19 mouse cellular contexts compared by ENCODE assay signal in genomic region chr11:24129358-24130185, GRCm38 (mm10). TPM values are rescaled to one million over a fixed set of nuclear protein-coding genes. Genes with fewer than 3 reads are reported as not detected.
DNase-seq lines count a peak whose midpoint lies in the region; ATAC-seq lines count a peak whose summit lies in the region.
"Had no signal": no experiment of that assay in that cellular context is flagged by ENCODE, and none has a peak within 500 bp of the region (broad histone marks: within the 10 kb centered on the region; RNA-seq: fewer than 3 reads in every experiment).

No protein-coding gene starts in this region.

- no peak overlapping the region for H3K4me3 ChIP-seq in midbrain, embryonic 14.5 days (replicated peaks; ENCODE audit: low read depth, low read length)
- no peak overlapping the region for H3K4me3 ChIP-seq in midbrain, embryonic 15.5 days
- H3K4me3 ChIP-seq in intestine, embryonic 16.5 days (ENCODE audit: low read length) = no peak overlapping the region
- H3K4me3 ChIP-seq in hindbrain, embryonic 12.5 days = no peak overlapping the region
- H3K4me3 ChIP-seq: forebrain, embryonic 15.5 days; limb, embryonic 15.5 days had no signal

- H3K9ac ChIP-seq in midbrain, embryonic 14.5 days (replicated peaks; ENCODE audit: low read length) = no peak overlapping the region
- H3K9ac ChIP-seq in midbrain, embryonic 15.5 days = no peak overlapping the region
- no peak overlapping the region for H3K9ac ChIP-seq in intestine, embryonic 16.5 days (ENCODE audit: low read depth, low read length)
- no peak overlapping the region for H3K9ac ChIP-seq in hindbrain, embryonic 12.5 days
- H3K9ac ChIP-seq: forebrain, embryonic 15.5 days; limb, embryonic 15.5 days had no signal

- no peaks in the 10 kb centered on the region for H3K36me3 ChIP-seq in midbrain, embryonic 14.5 days (ENCODE audit: control insufficient read depth, insufficient read depth, low read length)
- no peaks in the 10 kb centered on the region for H3K36me3 ChIP-seq in midbrain, embryonic 15.5 days (replicated peaks)
- H3K36me3 ChIP-seq in intestine, embryonic 16.5 days (ENCODE audit: control insufficient read depth, insufficient read depth, low read length) = no peaks in the 10 kb centered on the region
- H3K36me3 ChIP-seq in hindbrain, embryonic 12.5 days = peaks cover 4% of the 10 kb centered on the region; the same call in 1 of the 2 replicates
- H3K36me3 ChIP-seq: limb, embryonic 15.5 days had no signal

- H3K27ac ChIP-seq in midbrain, embryonic 14.5 days (replicated peaks; ENCODE audit: low read depth, low read length) = 0 out of 2 replicates have a peak overlapping the region, but pooled peaks have one; percentile 13
- H3K27ac ChIP-seq in midbrain, embryonic 15.5 days = no peak overlapping the region
- no peak overlapping the region for H3K27ac ChIP-seq in intestine, embryonic 16.5 days (ENCODE audit: low read length)
- H3K27ac ChIP-seq in hindbrain, embryonic 12.5 days = no peak overlapping the region
- H3K27ac ChIP-seq: forebrain, embryonic 15.5 days; limb, embryonic 15.5 days had no signal

- H3K4me2 ChIP-seq in midbrain, embryonic 14.5 days (ENCODE audit: low read length) = no peak overlapping the region
- no peak overlapping the region for H3K4me2 ChIP-seq in midbrain, embryonic 15.5 days
- no peak overlapping the region for H3K4me2 ChIP-seq in intestine, embryonic 16.5 days (ENCODE audit: low read depth, low read length)
- H3K4me2 ChIP-seq in hindbrain, embryonic 12.5 days (replicated peaks) = no peak overlapping the region
- H3K4me2 ChIP-seq: forebrain, embryonic 15.5 days; limb, embryonic 15.5 days had no signal

- WGBS in midbrain, embryonic 14.5 days = 95% methylated on average over 5 of the region's 5 CpGs
- 93% methylated on average over 5 of the region's 5 CpGs for WGBS in midbrain, embryonic 15.5 days
- 79% methylated on average over 5 of the region's 5 CpGs for WGBS in intestine, embryonic 16.5 days
- 87% methylated on average over 5 of the region's 5 CpGs for WGBS in hindbrain, embryonic 12.5 days

- DNase-seq in midbrain, embryonic 14.5 days = no peak
- peak; percentile 85 for DNase-seq in c-Kit-positive CD71-positive TER-119-negative erythroid progenitor cells, embryonic 14.5 days (ENCODE audit: low read depth)
- DNase-seq in right cerebral cortex, postnatal 25 days = no peak
- DNase-seq: adrenal gland, adult 2 months; heart, postnatal 4 days; kidney, postnatal 4 days; lung, postnatal 36 days; retina, postnatal 1 day had no signal

- H3K27me3 ChIP-seq in midbrain, embryonic 14.5 days (ENCODE audit: control insufficient read depth, insufficient read depth, low read length) = no peaks in the 10 kb centered on the region
- H3K27me3 ChIP-seq in midbrain, embryonic 15.5 days (replicated peaks) = no peaks in the 10 kb centered on the region
- H3K27me3 ChIP-seq in intestine, embryonic 16.5 days (replicated peaks; ENCODE audit: control insufficient read depth, insufficient read depth, low read length) = no peaks in the 10 kb centered on the region
- H3K27me3 ChIP-seq in hindbrain, embryonic 12.5 days = no peaks in the 10 kb centered on the region
- H3K27me3 ChIP-seq: forebrain, embryonic 15.5 days; limb, embryonic 15.5 days had no signal

- H3K4me1 ChIP-seq in midbrain, embryonic 14.5 days (ENCODE audit: control insufficient read depth, insufficient read depth, low read length) = peaks cover 17% of the 10 kb centered on the region; the same call in 1 of the 2 replicates
- peaks cover 20% of the 10 kb centered on the region for H3K4me1 ChIP-seq in midbrain, embryonic 15.5 days
- H3K4me1 ChIP-seq in intestine, embryonic 16.5 days (ENCODE audit: control insufficient read depth, insufficient read depth, low read length) = peaks cover 32% of the 10 kb centered on the region
- peaks cover 45% of the 10 kb centered on the region for H3K4me1 ChIP-seq in hindbrain, embryonic 12.5 days

- H3K9me3 ChIP-seq in midbrain, embryonic 14.5 days (ENCODE audit: control insufficient read depth, low read length) = no peaks in the 10 kb centered on the region
- H3K9me3 ChIP-seq in midbrain, embryonic 15.5 days = no peaks in the 10 kb centered on the region
- no peaks in the 10 kb centered on the region for H3K9me3 ChIP-seq in intestine, embryonic 16.5 days (ENCODE audit: control insufficient read depth, low read length)
- no peaks in the 10 kb centered on the region for H3K9me3 ChIP-seq in hindbrain, embryonic 12.5 days (replicated peaks)
- H3K9me3 ChIP-seq: forebrain, embryonic 15.5 days; limb, embryonic 15.5 days had no signal

- ATAC-seq in midbrain, embryonic 14.5 days (ENCODE audit: low FRiP score, low TSS enrichment) = no peak
- no peak for ATAC-seq in midbrain, embryonic 15.5 days (replicated peaks)
- peak; percentile 59 for ATAC-seq in intestine, embryonic 16.5 days
- peak; percentile 42 for ATAC-seq in megakaryocyte progenitor cell, adult 5-6 weeks (replicated peaks; ENCODE audit: poor library complexity)
- no peak for ATAC-seq in hindbrain, embryonic 12.5 days (ENCODE audit: low FRiP score)
- no peak for ATAC-seq in activated CD4-positive, CD25-positive, alpha-beta regulatory T cell, adult 4 months
- ATAC-seq: forebrain, embryonic 15.5 days had no signal

RNA-seq across cellular contexts. Expression of gene Bcl11a, which starts 51.7 kb away (rescaled TPM):
- polyA plus RNA-seq in midbrain, embryonic 14.5 days (2014; fragmentation: Nextera tagmentation; extraction: Ambion mirVana) = 117 and 121 TPM in 2 replicates
- 101 and 105 TPM in 2 replicates for polyA plus RNA-seq in midbrain, embryonic 15.5 days (2015; fragmentation: Nextera tagmentation; extraction: Ambion mirVana)
- polyA plus RNA-seq in intestine, embryonic 16.5 days (2015; fragmentation: Nextera tagmentation; extraction: Ambion mirVana) = 13.1 and 14.8 TPM in 2 replicates
- total RNA-seq in megakaryocyte progenitor cell, adult 5-6 weeks (2015) = 42.8 and 70.9 TPM in 2 replicates
- total RNA-seq in megakaryocyte progenitor cell, adult 5-6 weeks (2017) = 24.3 and 29.1 TPM in 2 replicates
- polyA plus RNA-seq in hindbrain, embryonic 12.5 days (2016; fragmentation: Nextera tagmentation; extraction: Ambion mirVana) = 89.1 and 94.8 TPM in 2 replicates
- under 1 TPM; 0.37 to 0.96 TPM for polyA plus RNA-seq in activated CD4-positive, CD25-positive, alpha-beta regulatory T cell, adult 4 months (2017; shearing (Covaris generic))

RNA-seq across cellular contexts. Expression of gene A830031A19Rik, which starts 54.7 kb away (rescaled TPM):
- polyA plus RNA-seq in midbrain, embryonic 14.5 days (2014; fragmentation: Nextera tagmentation; extraction: Ambion mirVana) = 0.40 TPM in 1 of 2 replicates, not detected in the other
- polyA plus RNA-seq in midbrain, embryonic 15.5 days (2015; fragmentation: Nextera tagmentation; extraction: Ambion mirVana) = 0.23 TPM in 1 of 2 replicates, not detected in the other
- polyA plus RNA-seq in intestine, embryonic 16.5 days (2015; fragmentation: Nextera tagmentation; extraction: Ambion mirVana) = not detected in 2 replicates
- not detected in 2 replicates for total RNA-seq in megakaryocyte progenitor cell, adult 5-6 weeks (2015)
- not detected in 2 replicates for total RNA-seq in megakaryocyte progenitor cell, adult 5-6 weeks (2017)
- polyA plus RNA-seq in hindbrain, embryonic 12.5 days (2016; fragmentation: Nextera tagmentation; extraction: Ambion mirVana) = not detected in 2 replicates
- polyA plus RNA-seq in activated CD4-positive, CD25-positive, alpha-beta regulatory T cell, adult 4 months (2017; shearing (Covaris generic)) = not detected
- total RNA-seq: adrenal gland, adult 2 months; gastrocnemius, adult 8-10 months; heart, postnatal 4 days had no signal
- polyA plus RNA-seq: adrenal gland, adult 2 months; embryonic facial prominence, embryonic 14.5 days; forebrain, embryonic 15.5 days; intestine, embryonic 14.5 days; neural tube, embryonic 14.5 days had no signal

Comparison
In these comparisons a context has a peak if more than half of its experiments do, and no peak if none do; other contexts are left out.
1. ATAC-seq: peak in intestine, embryonic 16.5 days (single experiment) and megakaryocyte progenitor cell, adult 5-6 weeks (single experiment); none in midbrain, embryonic 14.5 days (single experiment), midbrain, embryonic 15.5 days (single experiment), hindbrain, embryonic 12.5 days (single experiment) and activated CD4-positive, CD25-positive, alpha-beta regulatory T cell, adult 4 months (single experiment).